Mouse (Mus musculus) testis, adult 2 months (tissue): ENCODE data around the gene Smpx. TPM values are rescaled to one million over a fixed set of nuclear protein-coding genes. Genes with fewer than 3 reads are reported as not detected.

Source experiments
- H3K27ac ChIP-seq: fragments of 200-500 bp; 2 replicates; pipeline ENCODE4 v1.5.1; 2012; ENCODE audit warnings: low read depth, low read length; ENCODE audit not compliant: control insufficient read depth, insufficient read depth
- H3K27me3 ChIP-seq: fragments of 200-500 bp; 2 replicates; pipeline ENCODE4 v1.6.1; 2012; ENCODE audit warnings: mild to moderate bottlenecking, low read length, moderate library complexity; ENCODE audit not compliant: control insufficient read depth, insufficient read depth
- H3K36me3 ChIP-seq: fragments of 200-500 bp; 2 replicates; pipeline ENCODE4 v1.6.1; 2012; ENCODE audit warnings: mild to moderate bottlenecking, low read length; ENCODE audit not compliant: control insufficient read depth, insufficient read depth
- H3K4me1 ChIP-seq: fragments of 200-500 bp; 2 replicates; pipeline ENCODE4 v1.6.1; 2012; ENCODE audit warnings: low read length; ENCODE audit not compliant: control insufficient read depth, insufficient read depth
- H3K4me3 ChIP-seq: fragments of 200-500 bp; 2 replicates; pipeline ENCODE4 v1.5.1; 2012; ENCODE audit warnings: low read depth, mild to moderate bottlenecking, low read length, moderate library complexity, mixed read lengths; ENCODE audit not compliant: control insufficient read depth
- CTCF ChIP-seq: fragments of 200-500 bp; IDR thresholded peaks from 2 replicates; pipeline ENCODE4 v1.5.1; 2012; ENCODE audit warnings: low read depth, mild to moderate bottlenecking, inconsistent platforms, low read length, moderate library complexity; ENCODE audit not compliant: control insufficient read depth, insufficient read depth, insufficient replicate concordance
- POLR2A ChIP-seq: fragments of 200-500 bp; IDR thresholded peaks from 2 replicates; pipeline ENCODE4 v1.6.1; 2012; ENCODE audit warnings: low read depth, mild to moderate bottlenecking, inconsistent platforms, low read length, moderate library complexity; ENCODE audit not compliant: control insufficient read depth
- polyA plus RNA-seq: library from polyadenylated mRNA; depleted of rRNA; stranded (reverse); fragments of >200 nt; gene quantifications from 2 replicates; pipeline ENCODE4 v1.2.3, GENCODE M21; 2012

Gene Smpx
- polyA plus RNA-seq, 1 experiment: 18.5 TPM

GRCm38 (mm10) chrX:157708616-157709280, 10.0 kb downstream of the Smpx start:
- Histone ChIP-seq H3K4me3 (no peak overlapping the region), H3K36me3 (no peaks in the 10 kb centered on the region), H3K4me1 (no peaks in the 10 kb centered on the region), H3K27me3 (no peaks in the 10 kb centered on the region), H3K27ac (no peak overlapping the region)
- TF ChIP-seq CTCF: no peak
- no peak for TF ChIP-seq POLR2A

- Histone ChIP-seq H3K27ac (no peak overlapping the region), H3K27me3 (no peaks in the 10 kb centered on the region), H3K4me3 (no peak overlapping the region), H3K36me3 (no peaks in the 10 kb centered on the region), H3K4me1 (no peaks in the 10 kb centered on the region)
- TF ChIP-seq CTCF (no peak), POLR2A (no peak)
These were observed 21.2 kb downstream of the Smpx start for GRCm38 (mm10) chrX:157719907-157720306.

GRCm38 (mm10) chrX:157730622-157731341, 32.1 kb downstream of the Smpx start:
- no peak for TF ChIP-seq CTCF
- no peak for TF ChIP-seq POLR2A
- no peaks in the 10 kb centered on the region for H3K27me3 ChIP-seq
- no peak overlapping the region for H3K27ac ChIP-seq
- H3K36me3 ChIP-seq: no peaks in the 10 kb centered on the region
- no peaks in the 10 kb centered on the region for H3K4me1 ChIP-seq
- no peak overlapping the region for H3K4me3 ChIP-seq

- no peak overlapping the region for H3K4me3 ChIP-seq
- no peaks in the 10 kb centered on the region for H3K27me3 ChIP-seq
These were observed 33.1 kb downstream of the Smpx start for GRCm38 (mm10) chrX:157731658-157732314.

GRCm38 (mm10) chrX:157732346-157732745, 33.6 kb downstream of the Smpx start:
- Histone ChIP-seq H3K27me3 (no peaks in the 10 kb centered on the region), H3K27ac (no peak overlapping the region), H3K36me3 (no peaks in the 10 kb centered on the region), H3K4me3 (no peak overlapping the region), H3K4me1 (no peaks in the 10 kb centered on the region)
- no peak for TF ChIP-seq CTCF
- TF ChIP-seq POLR2A: no peak

More at GRCm38 (mm10) chrX:157731658-157732314, 33.1 kb downstream of the Smpx start:
- TF ChIP-seq CTCF: peak; percentile 24; the same call in 1 of the 2 replicates
- no peak for TF ChIP-seq POLR2A
- Histone ChIP-seq H3K36me3 (no peaks in the 10 kb centered on the region), H3K4me1 (no peaks in the 10 kb centered on the region), H3K27ac (no peak overlapping the region)

GRCm38 (mm10) chrX:157733836-157734235, 35.1 kb downstream of the Smpx start:
- TF ChIP-seq CTCF (no peak), POLR2A (no peak)
- no peak overlapping the region for H3K4me3 ChIP-seq
- no peaks in the 10 kb centered on the region for H3K4me1 ChIP-seq
- no peaks in the 10 kb centered on the region for H3K36me3 ChIP-seq
- H3K27me3 ChIP-seq: no peaks in the 10 kb centered on the region
- no peak overlapping the region for H3K27ac ChIP-seq

- Histone ChIP-seq H3K4me3 (no peak overlapping the region), H3K27ac (no peak overlapping the region), H3K27me3 (no peaks in the 10 kb centered on the region), H3K36me3 (no peaks in the 10 kb centered on the region), H3K4me1 (no peaks in the 10 kb centered on the region)
- TF ChIP-seq CTCF: no peak
- TF ChIP-seq POLR2A: no peak
These were observed 35.6 kb downstream of the Smpx start for GRCm38 (mm10) chrX:157734341-157734740.
